Mouse (Mus musculus) heart, embryonic 16.5 days (tissue): ENCODE results near the gene Ahdc1. TPM values are rescaled to one million over a fixed set of nuclear protein-coding genes. Genes with fewer than 3 reads are reported as not detected.

Source experiments
- ATAC-seq: fragments of 200-750 bp; cut with Nextera tagmentation; replicated peaks from 2 replicates; pipeline ENCODE4 v1.8.0; 2017; ENCODE audit warnings: moderate number of reproducible peaks; ENCODE audit not compliant: insufficient read depth, low FRiP score; ENCODE audit errors: extremely low read depth
- H3K27ac ChIP-seq: fragments of 300-500 bp; sonication (generic); 2 replicates; pipeline ENCODE4 v1.5.1; 2014; ENCODE audit warnings: mild to moderate bottlenecking, low read length, control low read depth, moderate library complexity
- H3K27me3 ChIP-seq: fragments of 300-500 bp; sonication (generic); 2 replicates; pipeline ENCODE4 v1.6.1; 2014; ENCODE audit warnings: low read length, mixed read lengths; ENCODE audit not compliant: control insufficient read depth, insufficient read depth
- H3K36me3 ChIP-seq: fragments of 300-500 bp; sonication (generic); 2 replicates; pipeline ENCODE4 v1.6.1; 2014; ENCODE audit not compliant: control insufficient read depth, insufficient read depth
- H3K4me1 ChIP-seq: fragments of 300-500 bp; sonication (generic); 2 replicates; pipeline ENCODE4 v1.6.1; 2014; ENCODE audit warnings: low read length, mixed read lengths; ENCODE audit not compliant: control insufficient read depth, insufficient read depth
- H3K4me2 ChIP-seq: fragments of 300-500 bp; sonication (generic); 2 replicates; pipeline ENCODE4 v1.6.1; 2014; ENCODE audit warnings: low read depth, mild to moderate bottlenecking, control low read depth, low read length
- H3K4me3 ChIP-seq: fragments of 300-500 bp; sonication (generic); 2 replicates; pipeline ENCODE4 v1.5.1; 2014; ENCODE audit warnings: mild to moderate bottlenecking, control low read depth, low read length
- H3K9ac ChIP-seq: fragments of 300-500 bp; sonication (generic); 2 replicates; pipeline ENCODE4 v1.6.1; 2014; ENCODE audit warnings: low read length, control low read depth
- H3K9me3 ChIP-seq: fragments of 300-500 bp; sonication (generic); replicated peaks from 2 replicates; pipeline ENCODE4 v1.6.1; 2016; ENCODE audit warnings: low read length; ENCODE audit not compliant: control insufficient read depth
- WGBS: fragments of 180-500 bp; shearing (Covaris S2); extraction: QIAGEN DNeasy Blood & Tissue Kit; methylation state at CpG from one replicate; pipeline ENCODE4 v1.1.7; 2014; 5-methylcytosine and 5-hydroxymethylcytosine counted together
- polyA plus RNA-seq: library from polyadenylated mRNA; unstranded; fragments of >200 nt; fragmentation: Nextera tagmentation; extraction: Ambion mirVana; gene quantifications from 2 replicates; pipeline ENCODE4 v1.2.1, GENCODE M21; 2015

Ahdc1 gene
- polyA plus RNA-seq, 1 experiment from 2014 or later = 7.2 TPM

- H3K4me3 ChIP-seq = no peak overlapping the region
- no peaks in the 10 kb centered on the region for H3K9me3 ChIP-seq
- H3K9ac ChIP-seq = no peak overlapping the region
- no peak overlapping the region for H3K27ac ChIP-seq
- H3K27me3 ChIP-seq = no peaks in the 10 kb centered on the region
- H3K4me2 ChIP-seq = no peak overlapping the region
- no peak for ATAC-seq
- peaks cover 8% of the 10 kb centered on the region for H3K36me3 ChIP-seq
- H3K4me1 ChIP-seq = peaks cover 48% of the 10 kb centered on the region
- 80% methylated on average over 6 of the region's 6 CpGs for WGBS
Measured at GRCm38 (mm10) chr4:133082216-133082773, 71.2 kb downstream of the Ahdc1 start.

DNA sequence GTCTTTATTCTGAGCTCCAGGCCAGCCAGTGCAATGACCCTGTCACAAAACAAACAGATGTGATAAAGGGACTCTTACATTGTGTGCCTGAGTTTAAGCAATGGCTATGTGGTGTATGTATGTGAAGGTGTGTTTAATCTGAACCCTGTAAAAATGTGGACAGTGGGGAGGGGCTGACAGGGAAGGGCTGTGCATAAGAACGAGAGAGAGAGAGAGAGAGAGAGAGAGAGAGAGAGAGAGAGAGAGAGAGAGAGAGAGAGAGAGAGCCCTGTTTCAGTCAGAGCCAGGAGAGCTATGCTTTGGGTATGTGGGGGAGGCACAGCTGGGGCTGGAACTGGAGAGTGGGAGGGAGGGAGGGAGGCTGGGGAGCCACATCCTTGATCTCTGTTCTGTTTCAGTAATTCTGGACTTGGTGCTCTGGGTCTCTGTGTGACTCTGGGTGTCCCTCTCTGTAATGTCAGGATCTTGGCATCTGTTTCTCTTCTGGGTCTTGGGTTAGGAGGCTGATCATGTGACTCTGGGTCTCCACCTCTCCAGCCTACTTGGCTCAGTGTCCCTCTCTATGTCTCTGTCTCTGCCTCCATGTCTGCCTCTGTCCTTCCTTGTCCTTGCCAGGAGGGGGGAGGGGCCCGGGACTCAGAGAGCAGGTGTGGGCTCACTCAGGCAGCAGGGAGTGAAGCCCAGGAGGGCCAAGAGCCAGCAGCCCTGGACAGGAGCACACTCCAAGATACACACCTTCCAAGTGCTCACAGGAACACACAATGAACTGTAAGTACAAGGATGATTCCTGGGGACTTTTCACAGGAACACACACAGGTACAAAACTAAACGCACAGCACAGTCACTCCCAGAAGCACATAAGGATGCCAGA is 73.2 kb downstream of the Ahdc1 start:
- no peaks in the 10 kb centered on the region for H3K27me3 ChIP-seq
- 7% methylated on average over 3 of the region's 3 CpGs for WGBS
- no peaks in the 10 kb centered on the region for H3K36me3 ChIP-seq
- H3K4me1 ChIP-seq = peaks cover 53% of the 10 kb centered on the region
- peak overlapping the region; percentile 52 for H3K4me3 ChIP-seq
- H3K9ac ChIP-seq = peak overlapping the region; percentile 83
- peak overlapping the region; percentile 80 for H3K4me2 ChIP-seq
- H3K9me3 ChIP-seq = no peaks in the 10 kb centered on the region
- peak; percentile 72 for ATAC-seq
- peak overlapping the region; percentile 97 for H3K27ac ChIP-seq

DNA sequence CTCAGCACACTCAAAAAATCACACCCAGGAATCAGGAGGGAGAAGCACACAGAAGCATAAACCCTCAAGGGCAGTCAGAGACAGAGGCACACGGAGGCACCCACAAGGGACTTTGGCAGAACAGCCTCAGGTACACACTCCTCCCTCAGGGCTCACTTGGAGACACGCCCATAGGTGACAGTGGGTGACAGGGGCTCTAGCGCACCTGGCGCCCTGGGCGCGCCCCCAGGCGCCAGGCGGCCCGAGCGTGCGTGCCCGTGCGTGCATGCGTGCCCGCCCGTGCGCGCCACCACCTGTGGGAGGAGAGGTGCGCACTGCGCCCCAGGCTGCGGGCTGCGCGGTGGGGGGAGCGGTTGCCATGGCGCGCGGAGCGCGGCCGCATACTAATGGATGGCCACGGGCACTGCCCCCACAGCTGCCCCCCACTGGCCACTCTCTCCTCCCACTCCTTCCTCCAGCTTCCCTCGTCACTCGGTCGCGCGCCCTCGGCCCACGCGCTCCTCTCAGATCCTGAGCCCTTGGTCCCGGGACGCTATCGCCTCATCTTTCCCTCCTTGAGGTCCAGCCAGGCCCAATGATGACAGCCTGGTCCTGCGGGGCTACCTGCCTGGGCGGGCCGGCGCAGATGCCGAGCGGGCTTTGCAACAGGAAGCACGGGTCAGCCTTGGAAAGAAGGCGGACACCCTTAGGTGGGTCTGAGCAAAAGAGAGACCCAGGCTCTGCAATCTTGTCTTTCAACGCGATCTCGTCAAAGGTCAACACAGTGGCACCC is 74.1 kb downstream of the Ahdc1 start:
- Histone ChIP-seq H3K27me3 (no peaks in the 10 kb centered on the region), H3K27ac (peak overlapping the region; percentile 97)

DNA sequence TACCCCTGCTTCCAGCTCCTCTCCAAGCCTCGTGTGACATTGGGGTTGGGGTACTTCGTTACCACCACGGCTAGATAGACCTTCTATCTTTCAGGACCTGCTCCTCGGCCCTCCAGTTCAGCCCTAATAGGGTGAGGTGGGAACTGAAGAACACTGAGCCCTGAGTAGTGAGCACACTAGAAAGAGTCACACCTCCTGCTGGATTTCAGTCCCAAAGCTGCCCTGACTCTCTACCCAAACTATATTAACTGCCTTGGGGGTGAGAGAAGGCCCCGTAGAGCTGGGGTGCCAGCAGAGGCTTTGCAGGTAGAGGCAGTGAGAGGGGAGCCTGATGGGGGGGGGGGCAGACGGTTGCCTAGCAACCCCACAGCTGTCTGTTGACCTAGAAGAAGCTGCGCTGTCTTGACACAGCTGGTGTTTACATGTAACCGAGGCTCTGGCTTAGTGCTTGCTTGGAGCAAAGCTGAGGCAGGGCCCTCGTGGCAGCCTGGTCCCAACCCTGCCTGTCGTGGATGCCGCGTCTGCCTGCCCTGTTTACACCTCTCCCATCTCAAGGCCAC is 74.8 kb downstream of the Ahdc1 start:
- peaks cover 62% of the 10 kb centered on the region for H3K4me1 ChIP-seq
- WGBS = 21% methylated on average over 12 of the region's 12 CpGs
- ATAC-seq = no peak

More for the DNA sequence above, 74.1 kb downstream of the Ahdc1 start:
- under 1% methylated on average over 50 of the region's 53 CpGs for WGBS
- H3K4me1 ChIP-seq = peaks cover 56% of the 10 kb centered on the region
- peak overlapping the region; percentile 52 for H3K4me3 ChIP-seq
- peak; percentile 46 for ATAC-seq
- H3K4me2 ChIP-seq = peak overlapping the region; percentile 80
- no peaks in the 10 kb centered on the region for H3K36me3 ChIP-seq
- no peaks in the 10 kb centered on the region for H3K9me3 ChIP-seq
- peak overlapping the region; percentile 83 for H3K9ac ChIP-seq

GRCm38 (mm10) chr4:133087177-133087714 is 76.2 kb downstream of the Ahdc1 start:
- H3K4me3 ChIP-seq = no peak overlapping the region
- WGBS = 71% methylated on average over 6 of the region's 6 CpGs
- H3K27ac ChIP-seq = peak overlapping the region; percentile 97
- H3K4me2 ChIP-seq = peak overlapping the region; percentile 10
- no peak for ATAC-seq
- H3K36me3 ChIP-seq = no peaks in the 10 kb centered on the region
- no peaks in the 10 kb centered on the region for H3K27me3 ChIP-seq
- H3K9ac ChIP-seq = peak overlapping the region; percentile 49
- H3K9me3 ChIP-seq = no peaks in the 10 kb centered on the region
- H3K4me1 ChIP-seq = peaks cover 76% of the 10 kb centered on the region

More for the DNA sequence above, 74.8 kb downstream of the Ahdc1 start:
- H3K27ac ChIP-seq = peak overlapping the region; percentile 97
- H3K4me2 ChIP-seq = peak overlapping the region; percentile 80
- no peaks in the 10 kb centered on the region for H3K9me3 ChIP-seq
- no peaks in the 10 kb centered on the region for H3K27me3 ChIP-seq
- peak overlapping the region; percentile 83 for H3K9ac ChIP-seq
- H3K4me3 ChIP-seq = peak overlapping the region; percentile 52
- H3K36me3 ChIP-seq = no peaks in the 10 kb centered on the region

GRCm38 (mm10) chr4:133087835-133088234 is 76.8 kb downstream of the Ahdc1 start:
- peaks cover 82% of the 10 kb centered on the region for H3K4me1 ChIP-seq
- H3K4me2 ChIP-seq = peak overlapping the region; percentile 10
- no peaks in the 10 kb centered on the region for H3K27me3 ChIP-seq
- peak overlapping the region; percentile 49 for H3K9ac ChIP-seq
- H3K4me3 ChIP-seq = no peak overlapping the region
- 3% methylated on average over 8 of the region's 8 CpGs for WGBS
- peak; percentile 43 for ATAC-seq
- H3K9me3 ChIP-seq = no peaks in the 10 kb centered on the region
- H3K36me3 ChIP-seq = no peaks in the 10 kb centered on the region
- H3K27ac ChIP-seq = peak overlapping the region; percentile 97

GRCm38 (mm10) chr4:133089319-133089718 is 78.3 kb downstream of the Ahdc1 start:
- Histone ChIP-seq H3K9me3 (no peaks in the 10 kb centered on the region), H3K27me3 (no peaks in the 10 kb centered on the region), H3K36me3 (no peaks in the 10 kb centered on the region), H3K4me1 (peaks cover 91% of the 10 kb centered on the region), H3K9ac (no peak overlapping the region), H3K27ac (peak overlapping the region; percentile 41), H3K4me2 (no peak overlapping the region), H3K4me3 (no peak overlapping the region)
- WGBS = 69% methylated on average over 9 of the region's 9 CpGs
- ATAC-seq = no peak

DNA sequence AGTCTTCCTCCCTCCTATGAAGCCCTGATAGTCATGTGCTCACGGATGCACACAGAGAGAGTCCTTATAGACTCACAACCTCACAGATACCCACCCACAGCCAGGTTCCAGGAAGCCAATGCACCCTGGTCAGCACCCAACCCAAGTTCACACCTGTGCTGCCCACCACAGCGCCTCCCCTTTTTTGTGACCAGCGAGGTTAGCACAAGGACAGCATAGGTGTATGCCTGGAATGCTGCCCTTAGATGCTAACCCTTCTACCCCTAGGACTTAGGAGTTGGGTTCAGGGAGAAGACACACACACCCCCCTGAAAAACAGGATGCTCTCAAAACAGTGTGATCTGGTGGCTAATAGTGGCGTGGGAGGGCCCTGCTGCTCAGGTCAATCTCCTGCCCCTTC is 78.7 kb downstream of the Ahdc1 start:
- H3K27ac ChIP-seq = peak overlapping the region; percentile 96
- ATAC-seq = no peak
- H3K4me2 ChIP-seq = 0 out of 2 replicates have a peak overlapping the region, but pooled peaks have one; percentile 39
- no peak overlapping the region for H3K4me3 ChIP-seq
- no peaks in the 10 kb centered on the region for H3K9me3 ChIP-seq
- H3K4me1 ChIP-seq = peaks cover 91% of the 10 kb centered on the region
- H3K36me3 ChIP-seq = no peaks in the 10 kb centered on the region
- 77% methylated on average over 4 of the region's 4 CpGs for WGBS
- H3K27me3 ChIP-seq = no peaks in the 10 kb centered on the region
- peak overlapping the region; percentile 69 for H3K9ac ChIP-seq
